Mouse (Mus musculus) layer of hippocampus, postnatal 36 days (tissue): ENCODE data around the gene Sez6l2. TPM values are rescaled to one million over a fixed set of nuclear protein-coding genes. Genes with fewer than 3 reads are reported as not detected.

Experiments used
- total RNA-seq, 2 experiments: library from RNA; stranded (reverse); gene quantifications; 2 replicates each; pipeline ENCODE4 v1.2.3; 2021

Gene Sez6l2
- total RNA-seq, 2 experiments from 2014 or later, result 427 to 447 TPM

Other genes starting within 250 kb of the Sez6l2 start
- 100 to 1,000 TPM; 114 to 121 TPM for gene Coro1a, start 242.8 kb upstream of the Sez6l2 start, total RNA-seq
- gene Mapk3, start 191.0 kb upstream of the Sez6l2 start, total RNA-seq, result 100 to 1,000 TPM; 144 to 146 TPM
- 1 to 10 TPM; 2.5 to 5.1 TPM for gene Gdpd3, start 184.2 kb upstream of the Sez6l2 start, total RNA-seq
- 100 to 1,000 TPM; 278 to 291 TPM for gene Ypel3, start 173.6 kb upstream of the Sez6l2 start, total RNA-seq
- gene Tbx6, start 169.1 kb upstream of the Sez6l2 start, total RNA-seq, result 1 to 10 TPM in 1 of 2 experiments, under 1 TPM in 1; 0.75 to 1.1 TPM
- 10 to 100 TPM; 54.3 to 59.5 TPM for gene Ppp4c, start 158.1 kb upstream of the Sez6l2 start, total RNA-seq
- 10 to 100 TPM; 75.1 to 83.3 TPM for gene Fam57b, start 152.9 kb upstream of the Sez6l2 start, total RNA-seq
- gene 4930451I11Rik, start 118.9 kb upstream of the Sez6l2 start, total RNA-seq, result not detected
- 10 to 100 TPM; 16.1 to 17.7 TPM for gene Doc2a, start 103.1 kb upstream of the Sez6l2 start, total RNA-seq
- gene Hirip3, start 88.6 kb upstream of the Sez6l2 start, total RNA-seq, result 10 to 100 TPM; 29.5 to 32.0 TPM
- gene Ino80e, start 88.2 kb upstream of the Sez6l2 start, total RNA-seq, result 10 to 100 TPM; 53.5 to 56.0 TPM
- 100 to 1,000 TPM; 151 to 165 TPM for gene Taok2, start 65.9 kb upstream of the Sez6l2 start, total RNA-seq
- 10 to 100 TPM; 23.2 to 23.8 TPM for gene Tmem219, start 27.6 kb upstream of the Sez6l2 start, total RNA-seq
- gene Kctd13, start 21.7 kb upstream of the Sez6l2 start, total RNA-seq, result 100 to 1,000 TPM; 161 to 171 TPM
- gene Asphd1, start 981 bp upstream of the Sez6l2 start, total RNA-seq, result 10 to 100 TPM; 34.1 to 35.4 TPM
- gene Cdipt, start 25.4 kb downstream of the Sez6l2 start, total RNA-seq, result 100 to 1,000 TPM; 159 to 164 TPM
- gene Cdiptos, start 25.5 kb downstream of the Sez6l2 start, total RNA-seq, result under 1 TPM in 1 of 2 experiments, not detected in 1; 0.35 TPM
- gene Mvp, start 64.1 kb downstream of the Sez6l2 start, total RNA-seq, result 1 to 10 TPM; 7.2 to 8.4 TPM
- under 1 TPM in 1 of 2 experiments, not detected in 1; 0.90 TPM for gene Pagr1b, start 65.9 kb downstream of the Sez6l2 start, total RNA-seq
- gene Pagr1a, start 66.8 kb downstream of the Sez6l2 start, total RNA-seq, result 10 to 100 TPM; 10.4 to 16.2 TPM
- gene Gm42742, start 70.5 kb downstream of the Sez6l2 start, total RNA-seq, result 10 to 100 TPM; 68.6 to 82.2 TPM
- 100 to 1,000 TPM; 229 to 233 TPM for gene Prrt2, start 70.6 kb downstream of the Sez6l2 start, total RNA-seq
- 100 to 1,000 TPM; 258 to 261 TPM for gene Maz, start 76.5 kb downstream of the Sez6l2 start, total RNA-seq
- 1 to 10 TPM; 6.9 to 7.3 TPM for gene Kif22, start 91.9 kb downstream of the Sez6l2 start, total RNA-seq
- gene Zg16, start 136.8 kb downstream of the Sez6l2 start, total RNA-seq, result not detected
- gene AI467606, start 140.8 kb downstream of the Sez6l2 start, total RNA-seq, result 1 to 10 TPM in 1 of 2 experiments, under 1 TPM in 1; 0.92 to 1.1 TPM
- gene Qprt, start 171.7 kb downstream of the Sez6l2 start, total RNA-seq, result under 1 TPM; 0.32 to 0.66 TPM
- under 1 TPM; 0.50 to 0.73 TPM for gene Spn, start 187.3 kb downstream of the Sez6l2 start, total RNA-seq
- 10 to 100 TPM; 93.9 to 95.1 TPM for gene Cd2bp2, start 245.5 kb downstream of the Sez6l2 start, total RNA-seq